Mouse (Mus musculus): ENCODE measurements around the gene Vmn1r126. TPM values are rescaled to one million over a fixed set of nuclear protein-coding genes. Genes with fewer than 3 reads are reported as not detected.
"Not testable (repeated sequence)": the region's sequence is repeated elsewhere in the genome, so short reads cannot be mapped to it uniquely, and the experiment has no call there.

The Vmn1r126 gene
- polyA plus RNA-seq (2015; fragmentation: Nextera tagmentation; extraction: Ambion mirVana): not detected in 2 replicates

GRCm38 (mm10) chr7:21301367-21301766, at the start of gene Vmn1r126:
Gene Vmn1r126 (minus strand): TSS chr7:21301467.
- ATAC-seq; H3K27ac ChIP-seq (ENCODE audit: low read length); H3K9ac ChIP-seq (ENCODE audit: low read depth, low read length); H3K27me3 ChIP-seq (replicated peaks; ENCODE audit: control insufficient read depth, insufficient read depth, low read length); H3K4me2 ChIP-seq (ENCODE audit: low read depth, low read length); H3K9me3 ChIP-seq (ENCODE audit: control insufficient read depth, low read length); H3K4me1 ChIP-seq (ENCODE audit: control insufficient read depth, insufficient read depth, low read length); H3K36me3 ChIP-seq (ENCODE audit: control insufficient read depth, insufficient read depth, low read length); H3K4me3 ChIP-seq (ENCODE audit: low read length): not testable (repeated sequence)
- no CpG with 5 or more reads among the region's 5 CpGs for WGBS

DNA sequence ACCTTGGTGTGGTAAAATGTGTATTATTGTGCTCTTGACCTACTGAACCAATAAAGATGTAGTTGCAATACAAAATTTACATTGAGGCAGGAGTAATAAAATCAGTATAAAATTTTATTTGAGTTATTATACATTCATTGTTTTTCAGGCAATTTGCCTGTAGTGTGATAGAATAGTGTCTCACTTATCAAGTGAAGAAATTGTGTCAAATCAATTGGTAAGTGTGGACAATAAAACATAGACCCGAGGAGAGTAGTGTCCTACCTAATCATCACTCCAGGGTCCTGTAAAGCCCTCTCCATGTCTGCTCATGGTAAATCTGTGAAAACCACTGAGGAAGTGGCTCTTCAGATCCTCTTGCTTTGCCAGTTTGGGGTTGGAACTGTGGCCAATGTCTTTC, 47.8 kb upstream of the Vmn1r126 start, which contains the start of gene Vmn1r128:
TSS of gene Vmn1r128 (plus strand) at position 301 of the 400 bp plus-strand sequence.
- H3K4me1 ChIP-seq (ENCODE audit: control insufficient read depth, insufficient read depth, low read length); H3K4me3 ChIP-seq (ENCODE audit: low read length); H3K9me3 ChIP-seq (ENCODE audit: control insufficient read depth, low read length); H3K27me3 ChIP-seq (replicated peaks; ENCODE audit: control insufficient read depth, insufficient read depth, low read length); H3K4me2 ChIP-seq (ENCODE audit: low read depth, low read length); H3K9ac ChIP-seq (ENCODE audit: low read depth, low read length); ATAC-seq; H3K36me3 ChIP-seq (ENCODE audit: control insufficient read depth, insufficient read depth, low read length); H3K27ac ChIP-seq (ENCODE audit: low read length): not testable (repeated sequence)
- WGBS: 74% methylated on average over 1 of the region's 1 CpGs

DNA sequence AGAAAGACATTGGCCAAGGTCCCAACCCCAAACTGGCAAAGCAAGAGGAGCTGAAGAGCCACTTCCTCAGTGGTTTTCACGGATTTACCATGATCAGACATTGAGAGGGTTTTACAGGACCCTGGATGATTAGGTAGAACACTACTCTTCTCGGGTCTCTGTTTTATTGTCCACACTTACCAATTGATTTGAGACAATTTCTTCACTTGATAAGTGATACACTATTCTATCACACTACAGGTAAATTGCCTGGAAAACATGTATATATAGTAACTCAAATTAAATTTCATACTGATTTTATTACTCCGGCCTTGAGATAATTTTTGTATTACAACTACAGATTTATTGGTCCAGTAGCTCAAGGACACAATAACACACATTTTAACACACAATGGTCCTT, 18.5 kb upstream of the Vmn1r126 start, which contains the start of gene Vmn1r127:
TSS of gene Vmn1r127 (minus strand) at position 101 of the 400 bp plus-strand sequence.
- H3K27me3 ChIP-seq (replicated peaks; ENCODE audit: control insufficient read depth, insufficient read depth, low read length); H3K9ac ChIP-seq (ENCODE audit: low read depth, low read length); H3K27ac ChIP-seq (ENCODE audit: low read length); H3K36me3 ChIP-seq (ENCODE audit: control insufficient read depth, insufficient read depth, low read length); H3K9me3 ChIP-seq (ENCODE audit: control insufficient read depth, low read length); H3K4me1 ChIP-seq (ENCODE audit: control insufficient read depth, insufficient read depth, low read length); ATAC-seq; H3K4me3 ChIP-seq (ENCODE audit: low read length); H3K4me2 ChIP-seq (ENCODE audit: low read depth, low read length): not testable (repeated sequence)
- WGBS: no CpG with 5 or more reads among the region's 3 CpGs

DNA sequence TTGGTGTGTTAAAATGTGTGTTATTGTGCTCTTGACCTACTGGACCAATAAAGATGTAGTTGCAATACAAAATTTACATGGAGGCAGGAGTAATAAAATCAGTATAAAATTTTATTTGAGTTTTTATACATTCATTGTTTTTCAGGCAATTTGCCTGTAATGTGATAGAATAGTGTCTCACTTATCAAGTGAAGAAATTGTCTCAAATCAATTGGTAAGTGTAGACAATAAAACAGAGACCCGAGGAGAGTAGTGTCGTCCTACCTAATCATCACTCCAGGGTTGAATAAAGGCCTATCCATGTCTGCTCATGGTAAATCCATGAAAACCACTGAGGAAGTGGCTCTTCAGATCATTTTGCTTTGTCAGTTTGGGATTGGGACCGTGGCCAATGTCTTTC, 29.4 kb downstream of the Vmn1r126 start, which contains the start of gene Vmn1r125:
TSS of gene Vmn1r125 (plus strand) at position 301 of the 400 bp plus-strand sequence.
- H3K4me2 ChIP-seq (ENCODE audit: low read depth, low read length); H3K4me1 ChIP-seq (ENCODE audit: control insufficient read depth, insufficient read depth, low read length); H3K27me3 ChIP-seq (replicated peaks; ENCODE audit: control insufficient read depth, insufficient read depth, low read length); H3K36me3 ChIP-seq (ENCODE audit: control insufficient read depth, insufficient read depth, low read length); ATAC-seq; H3K27ac ChIP-seq (ENCODE audit: low read length); H3K9ac ChIP-seq (ENCODE audit: low read depth, low read length); H3K4me3 ChIP-seq (ENCODE audit: low read length); H3K9me3 ChIP-seq (ENCODE audit: control insufficient read depth, low read length): not testable (repeated sequence)
- 71% methylated on average over 3 of the region's 3 CpGs for WGBS

- not testable (repeated sequence) for H3K36me3 ChIP-seq (ENCODE audit: control insufficient read depth, insufficient read depth, low read length); H3K4me3 ChIP-seq (ENCODE audit: low read length); ATAC-seq; H3K27me3 ChIP-seq (replicated peaks; ENCODE audit: control insufficient read depth, insufficient read depth, low read length); H3K9ac ChIP-seq (ENCODE audit: low read depth, low read length); H3K4me2 ChIP-seq (ENCODE audit: low read depth, low read length); H3K4me1 ChIP-seq (ENCODE audit: control insufficient read depth, insufficient read depth, low read length); H3K27ac ChIP-seq (ENCODE audit: low read length); H3K9me3 ChIP-seq (ENCODE audit: control insufficient read depth, low read length)
- WGBS: 71% methylated on average over 4 of the region's 4 CpGs
Observed at GRCm38 (mm10) chr7:21260517-21260916, 40.8 kb downstream of the Vmn1r126 start, which contains the start of gene Vmn1r124. Gene Vmn1r124 (minus strand): TSS chr7:21260617.

Other genes starting within 250 kb of the Vmn1r126 start
- gene Vmn1r120, start 247.7 kb downstream of the Vmn1r126 start, polyA plus RNA-seq (2015; fragmentation: Nextera tagmentation; extraction: Ambion mirVana): not detected in 2 replicates
- gene Vmn1r121, start 203.0 kb downstream of the Vmn1r126 start, polyA plus RNA-seq (2015; fragmentation: Nextera tagmentation; extraction: Ambion mirVana): not detected in 2 replicates
- not detected in 2 replicates for gene Vmn1r122, start 167.3 kb downstream of the Vmn1r126 start, polyA plus RNA-seq (2015; fragmentation: Nextera tagmentation; extraction: Ambion mirVana)
- gene Vmn1r123, start 139.3 kb downstream of the Vmn1r126 start, polyA plus RNA-seq (2015; fragmentation: Nextera tagmentation; extraction: Ambion mirVana): not detected in 2 replicates
- not detected in 2 replicates for gene Gm5157, start 111.0 kb downstream of the Vmn1r126 start, polyA plus RNA-seq (2015; fragmentation: Nextera tagmentation; extraction: Ambion mirVana)
- not detected in 2 replicates for gene Vmn1r124, start 40.9 kb downstream of the Vmn1r126 start, polyA plus RNA-seq (2015; fragmentation: Nextera tagmentation; extraction: Ambion mirVana)
- gene Vmn1r125, start 29.3 kb downstream of the Vmn1r126 start, polyA plus RNA-seq (2015; fragmentation: Nextera tagmentation; extraction: Ambion mirVana): not detected in 2 replicates
- gene Vmn1r127, start 18.4 kb upstream of the Vmn1r126 start, polyA plus RNA-seq (2015; fragmentation: Nextera tagmentation; extraction: Ambion mirVana): not detected in 2 replicates
- gene Vmn1r128, start 47.9 kb upstream of the Vmn1r126 start, polyA plus RNA-seq (2015; fragmentation: Nextera tagmentation; extraction: Ambion mirVana): not detected in 2 replicates
- gene Vmn1r129, start 59.8 kb upstream of the Vmn1r126 start, polyA plus RNA-seq (2015; fragmentation: Nextera tagmentation; extraction: Ambion mirVana): not detected in 2 replicates
- gene Gm6882, start 131.3 kb upstream of the Vmn1r126 start, polyA plus RNA-seq (2015; fragmentation: Nextera tagmentation; extraction: Ambion mirVana): not detected in 2 replicates
- gene Vmn1r130, start 210.3 kb upstream of the Vmn1r126 start, polyA plus RNA-seq (2015; fragmentation: Nextera tagmentation; extraction: Ambion mirVana): not detected in 2 replicates
- gene Vmn1r131, start 244.6 kb upstream of the Vmn1r126 start, polyA plus RNA-seq (2015; fragmentation: Nextera tagmentation; extraction: Ambion mirVana): not detected in 2 replicates